Mouse (Mus musculus): ENCODE results near the gene Wdr74. TPM values are rescaled to one million over a fixed set of nuclear protein-coding genes. Genes with fewer than 3 reads are reported as not detected.
A peak's percentile ranks its signal among the peaks of the same experiment; 100 is the strongest.

Gene Wdr74
- 10 to 100 TPM; 47.4 to 55.0 TPM for total RNA-seq (2021)
- long read RNA-seq, experiment 1, transcript Wdr74-201 (11 exons, 1,204 nt) = major isoform, 14 of 18 reads
- long read RNA-seq, experiment 1, partial matches to known transcripts = 0 of 18 reads
- long read RNA-seq, experiment 1, other reads (novel, unspliced or antisense) = 4 of 18 reads
- long read RNA-seq, experiment 2, transcript Wdr74-201 (11 exons, 1,204 nt) = major isoform, 20 of 32 reads
- long read RNA-seq, experiment 2, partial matches to known transcripts = 0 of 32 reads
- long read RNA-seq, experiment 2, other reads (novel, unspliced or antisense) = 12 of 32 reads

DNA sequence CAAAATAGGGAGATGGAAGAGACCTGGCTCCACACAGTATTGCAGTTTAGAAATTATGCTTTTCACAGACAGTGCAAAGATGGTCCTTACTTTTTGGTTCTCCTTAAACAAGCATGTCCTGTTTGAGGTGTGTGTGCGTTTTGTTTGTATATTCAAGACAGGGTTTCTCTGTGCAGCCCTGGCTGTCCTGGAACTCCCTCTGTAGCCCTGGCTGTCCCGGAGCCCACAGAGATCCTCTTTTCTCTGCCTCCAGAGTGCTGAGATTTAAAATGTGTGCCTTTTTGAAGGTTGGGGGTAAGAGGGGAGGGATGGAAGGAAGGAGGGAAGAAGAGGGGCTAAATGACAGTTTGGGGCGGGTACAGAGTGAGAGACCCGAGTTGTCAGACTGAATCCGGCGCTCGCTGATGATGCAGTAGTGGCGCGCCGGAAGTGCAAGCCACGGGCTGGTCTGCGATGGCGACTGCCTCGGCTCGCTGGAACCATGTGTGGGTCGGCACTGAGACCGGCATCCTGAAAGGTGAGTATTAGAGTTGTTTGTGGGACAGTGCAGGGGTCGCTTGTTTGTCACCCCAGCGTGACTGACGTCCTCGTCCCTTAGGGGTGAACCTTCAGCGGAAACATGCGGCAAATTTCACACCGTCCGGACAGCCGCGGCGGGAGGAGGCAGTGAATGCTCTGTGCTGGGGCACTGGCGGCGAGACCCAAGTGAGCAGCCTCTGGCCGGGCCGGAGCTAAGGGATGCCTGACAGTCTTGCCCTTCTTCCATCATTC is at the start of gene Wdr74:
Gene Wdr74, plus strand, starts transcription at position 439 of the 771 bp plus-strand sequence.
- TF ChIP-seq CTCF (conservative IDR thresholded peaks at IDR 0.05) = no peak
- H3K27ac ChIP-seq = peak within 1 kb of the TSS; percentile 90
- DNase-seq (ENCODE audit: low spot score in 2 of 2) = peak; percentile 90 to 95
- H3K4me3 ChIP-seq = peak within 1 kb of the TSS; percentile 77

DNA sequence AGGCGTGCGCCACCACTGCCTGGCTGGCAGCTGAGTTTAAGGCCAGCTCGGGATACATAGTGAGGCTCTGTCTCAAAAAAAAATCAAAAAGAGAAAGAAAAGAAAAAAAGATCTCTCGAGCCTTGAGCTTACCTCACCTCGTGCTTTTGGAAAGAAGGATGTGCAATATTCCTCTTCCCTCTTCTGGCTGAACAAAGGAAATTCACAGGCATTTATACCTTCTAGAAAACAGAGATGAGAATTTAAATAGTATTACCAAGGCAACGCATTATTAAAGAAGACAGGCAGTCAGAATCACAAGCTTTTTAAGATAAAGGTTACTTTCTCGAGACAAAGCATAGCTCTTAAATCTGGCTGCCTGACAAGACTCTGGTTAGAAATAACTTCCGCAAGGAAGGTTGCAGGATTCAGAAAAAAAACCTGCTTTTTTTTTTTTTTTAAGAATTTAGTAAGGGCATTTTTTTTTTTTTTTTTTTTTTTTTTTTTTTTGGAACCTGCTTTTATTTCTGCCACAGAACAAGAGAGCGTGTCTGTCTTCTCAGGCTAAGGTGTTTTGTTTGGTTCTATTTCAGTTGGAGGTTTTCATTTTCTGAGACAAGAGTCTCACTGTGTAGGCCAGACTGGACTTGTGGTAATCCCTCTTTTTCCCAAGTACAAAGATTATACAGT is 43.6 kb upstream of the Wdr74 start:
- peak; percentile 34; the same call in 1 of the 2 replicates for TF ChIP-seq CTCF (conservative IDR thresholded peaks at IDR 0.05)
- Histone ChIP-seq H3K4me3 (no peak overlapping the region), H3K27ac (peak overlapping the region; percentile 39; the same call in 1 of the 2 replicates)
- DNase-seq (ENCODE audit: low spot score in 2 of 2) = no peak

- no peak for TF ChIP-seq CTCF (conservative IDR thresholded peaks at IDR 0.05)
- no peak for DNase-seq (ENCODE audit: low spot score in 2 of 2)
- H3K27ac ChIP-seq = no peak overlapping the region
- no peak overlapping the region for H3K4me3 ChIP-seq
Observed at GRCm38 (mm10) chr19:8692740-8693139, 42.9 kb upstream of the Wdr74 start.

DNA sequence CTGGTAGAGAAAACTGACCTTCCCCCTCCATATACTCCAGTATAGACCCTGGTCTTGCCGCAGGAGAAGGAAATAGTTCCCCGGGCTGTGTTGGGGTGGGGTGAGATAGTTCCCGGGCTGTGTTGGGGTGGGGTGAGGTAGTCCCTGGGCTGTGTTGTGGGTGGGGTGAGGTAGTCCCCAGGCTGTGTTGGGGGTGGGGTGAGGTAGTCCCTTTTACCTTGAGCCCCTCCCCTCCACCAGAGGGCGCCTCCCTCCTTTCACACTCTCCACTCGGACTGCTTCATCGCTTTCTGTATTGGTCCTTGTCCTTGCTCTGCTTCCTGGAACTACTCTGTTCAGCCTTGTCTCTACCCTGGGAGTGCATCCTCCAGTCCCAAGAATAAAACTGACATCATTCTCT is 40.3 kb upstream of the Wdr74 start:
- TF ChIP-seq CTCF (conservative IDR thresholded peaks at IDR 0.05) = peak; percentile 60

GRCm38 (mm10) chr19:8699652-8700051 is 36.0 kb upstream of the Wdr74 start:
- H3K27ac ChIP-seq = no peak overlapping the region
- H3K4me3 ChIP-seq = no peak overlapping the region
- peak; percentile 32 for TF ChIP-seq CTCF (conservative IDR thresholded peaks at IDR 0.05)
- DNase-seq (ENCODE audit: low spot score in 2 of 2) = no peak

More for the DNA sequence above, 40.3 kb upstream of the Wdr74 start:
- DNase-seq (ENCODE audit: low spot score in 2 of 2) = no peak
- H3K27ac ChIP-seq = no peak overlapping the region
- H3K4me3 ChIP-seq = no peak overlapping the region

DNA sequence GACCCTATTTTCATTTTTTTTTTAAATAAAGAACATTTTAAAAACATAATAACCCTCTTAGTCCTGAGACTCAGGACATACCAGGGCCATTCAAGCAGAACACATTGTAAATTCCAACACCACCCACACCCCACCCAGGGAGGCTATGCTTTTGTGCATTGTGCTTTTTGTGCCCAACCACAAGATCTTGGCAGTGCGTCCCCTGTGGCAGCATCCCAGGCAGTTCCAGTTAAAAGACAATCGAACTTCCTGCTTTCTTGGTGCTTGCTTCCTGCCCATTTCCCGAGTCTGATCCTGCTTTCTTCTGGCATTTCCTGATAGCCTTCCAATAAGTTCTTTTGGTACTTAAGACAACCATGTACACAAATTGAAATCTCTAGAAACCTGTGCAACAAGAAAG is 33.2 kb upstream of the Wdr74 start:
- H3K27ac ChIP-seq = 0 out of 2 replicates have a peak overlapping the region, but pooled peaks have one; percentile 18
- TF ChIP-seq CTCF (conservative IDR thresholded peaks at IDR 0.05) = peak; percentile 31
- no peak overlapping the region for H3K4me3 ChIP-seq
- DNase-seq (ENCODE audit: low spot score in 2 of 2) = no peak

DNA sequence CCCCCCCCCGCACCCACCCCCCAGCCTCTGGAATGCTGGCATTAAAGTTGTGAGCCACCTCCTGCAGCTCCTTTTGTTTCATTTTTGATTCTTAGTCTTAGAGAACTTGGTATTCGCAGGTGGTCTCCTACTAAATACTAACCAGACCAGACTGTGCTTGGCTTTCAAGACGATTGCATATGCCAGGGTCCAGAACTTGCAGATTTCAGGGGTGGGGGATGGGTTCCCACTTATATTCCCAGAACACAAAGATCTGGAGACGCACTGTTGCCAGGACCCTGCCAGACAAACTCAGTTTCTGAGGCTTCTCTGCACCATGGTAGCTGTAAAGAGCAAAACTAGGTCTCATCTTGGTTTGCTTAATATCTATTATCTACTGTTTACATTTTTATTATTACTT is 32.1 kb upstream of the Wdr74 start:
- no peak for TF ChIP-seq CTCF (conservative IDR thresholded peaks at IDR 0.05)
- Histone ChIP-seq H3K27ac (no peak overlapping the region), H3K4me3 (no peak overlapping the region)
- no peak for DNase-seq (ENCODE audit: low spot score in 2 of 2)

GRCm38 (mm10) chr19:8705026-8705708 is 30.5 kb upstream of the Wdr74 start:
- no peak overlapping the region for H3K4me3 ChIP-seq
- TF ChIP-seq CTCF (conservative IDR thresholded peaks at IDR 0.05) = no peak
- DNase-seq (ENCODE audit: low spot score in 2 of 2) = no peak

DNA sequence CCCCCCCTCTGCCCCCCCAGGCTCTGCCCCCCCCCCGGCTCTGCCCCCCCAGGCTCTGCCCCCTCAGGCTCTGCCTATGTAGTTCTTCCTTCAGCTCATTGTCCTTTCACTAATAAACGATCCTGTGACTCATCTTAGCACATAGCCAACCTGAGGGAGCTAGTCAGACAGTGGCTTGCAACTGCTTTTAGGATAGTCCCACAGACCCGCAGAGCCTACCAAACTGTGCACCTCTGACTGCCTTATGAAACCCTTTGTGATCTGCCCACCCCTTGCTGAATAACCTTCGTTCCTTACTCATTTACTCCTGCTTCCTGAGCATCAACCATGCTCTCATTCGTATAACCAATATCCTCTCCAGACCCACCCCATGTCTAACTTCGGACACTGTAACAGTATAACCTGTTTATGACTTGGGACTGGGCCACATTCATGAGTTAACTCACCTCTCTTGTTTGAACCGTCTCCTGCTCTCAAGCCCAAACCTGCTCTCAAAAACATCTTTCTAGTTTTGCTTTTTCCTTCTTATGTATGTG is 29.4 kb upstream of the Wdr74 start:
- Histone ChIP-seq H3K4me3 (no peak overlapping the region), H3K27ac (no peak overlapping the region)
- no peak for DNase-seq (ENCODE audit: low spot score in 2 of 2)
- TF ChIP-seq CTCF (conservative IDR thresholded peaks at IDR 0.05) = no peak

More at GRCm38 (mm10) chr19:8705026-8705708, 30.5 kb upstream of the Wdr74 start:
- H3K27ac ChIP-seq = no peak overlapping the region

DNA sequence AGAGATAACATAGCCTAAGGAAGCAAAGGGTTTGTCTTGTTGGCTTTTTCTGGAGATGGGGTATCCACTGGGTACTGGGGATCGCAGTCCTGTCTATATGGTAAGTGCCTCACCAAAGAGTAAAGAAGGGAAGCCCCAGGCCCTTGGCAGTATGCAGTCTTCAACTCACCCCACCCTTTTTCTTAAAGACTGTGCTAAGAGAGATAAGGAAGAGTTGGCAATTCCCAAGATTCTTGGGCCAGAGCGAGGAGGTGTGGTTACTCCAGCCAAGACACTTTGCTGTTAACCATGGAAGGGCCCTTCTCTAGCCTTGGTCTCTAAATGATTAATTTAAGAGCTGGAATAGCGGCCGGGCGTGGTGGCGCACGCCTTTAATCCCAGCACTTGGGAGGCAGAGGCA is 28.7 kb upstream of the Wdr74 start:
- DNase-seq (ENCODE audit: low spot score in 2 of 2) = no peak
- no peak for TF ChIP-seq CTCF (conservative IDR thresholded peaks at IDR 0.05)
- Histone ChIP-seq H3K4me3 (no peak overlapping the region), H3K27ac (no peak overlapping the region)

DNA sequence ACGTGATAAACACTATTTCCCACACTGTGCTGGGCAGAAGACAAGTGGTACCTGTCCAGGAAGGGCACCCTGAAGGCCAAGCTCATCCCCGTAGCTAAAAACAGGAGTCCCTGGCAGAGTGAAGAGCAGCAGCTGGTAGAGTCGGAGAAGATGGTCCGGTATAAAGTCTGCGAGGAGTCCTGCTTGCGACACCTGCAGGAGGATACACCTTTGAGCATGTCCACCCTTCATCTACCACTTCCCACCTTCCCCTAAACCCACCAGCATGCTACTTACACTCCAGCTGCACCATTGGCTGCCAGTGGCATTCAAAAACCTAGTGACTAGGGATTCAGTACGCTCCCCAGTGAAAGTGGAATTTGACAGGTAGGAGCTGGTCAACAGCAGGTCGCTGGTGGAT is 26.7 kb upstream of the Wdr74 start:
- no peak overlapping the region for H3K27ac ChIP-seq
- no peak for TF ChIP-seq CTCF (conservative IDR thresholded peaks at IDR 0.05)
- no peak for DNase-seq (ENCODE audit: low spot score in 2 of 2)
- no peak overlapping the region for H3K4me3 ChIP-seq

GRCm38 (mm10) chr19:8710057-8710456 is 25.6 kb upstream of the Wdr74 start:
- no peak for TF ChIP-seq CTCF (conservative IDR thresholded peaks at IDR 0.05)
- Histone ChIP-seq H3K27ac (peak overlapping the region; percentile 92; the same call in 1 of the 2 replicates), H3K4me3 (no peak overlapping the region)
- peak in 1 of 2 experiments; percentile 21 for DNase-seq (ENCODE audit: low spot score in 2 of 2)
